Mouse (Mus musculus): ENCODE results near the gene Lrba. TPM values are rescaled to one million over a fixed set of nuclear protein-coding genes. Genes with fewer than 3 reads are reported as not detected.

The Lrba gene
- total RNA-seq, 2 experiments from 2014 or later: 19.5 to 21.2 TPM

GRCm38 (mm10) chr3:86461582-86461981 is 237.1 kb downstream of the Lrba start:
- DNase-seq: no peak
- intact Hi-C loops (cut with DNase I): no loop called here

GRCm38 (mm10) chr3:86489992-86490391 is 265.5 kb downstream of the Lrba start:
- intact Hi-C loops (cut with DNase I): no loop called here
- DNase-seq: no peak

- no peak for DNase-seq
- intact Hi-C loops (cut with DNase I): no loop called here
These were observed 276.1 kb downstream of the Lrba start for GRCm38 (mm10) chr3:86500586-86500985.

GRCm38 (mm10) chr3:86518506-86519109 is 294.1 kb downstream of the Lrba start:
- no peak for DNase-seq
- intact Hi-C loops (cut with DNase I): no loop called here

- no peak for DNase-seq
- intact Hi-C loops (cut with DNase I): no loop called here
These were observed 298.5 kb downstream of the Lrba start for GRCm38 (mm10) chr3:86522880-86523505.

GRCm38 (mm10) chr3:86531531-86532269 is 307.2 kb downstream of the Lrba start:
- intact Hi-C loops (cut with DNase I): no loop called here
- DNase-seq: no peak

- no peak for DNase-seq
- intact Hi-C loops (cut with DNase I): no loop called here
These were observed 312.3 kb downstream of the Lrba start for GRCm38 (mm10) chr3:86536751-86537150.

- no peak for DNase-seq
These were observed 314.4 kb downstream of the Lrba start for GRCm38 (mm10) chr3:86538645-86539554.

GRCm38 (mm10) chr3:86539555-86540168 is 315.2 kb downstream of the Lrba start:
- DNase-seq: no peak
- intact Hi-C loops (cut with DNase I): no loop called here

More at GRCm38 (mm10) chr3:86538645-86539554, 314.4 kb downstream of the Lrba start:
- intact Hi-C loops (cut with DNase I): no loop called here

GRCm38 (mm10) chr3:86541074-86541614 is 316.7 kb downstream of the Lrba start:
- no peak for DNase-seq
- intact Hi-C loops (cut with DNase I): no loop called here

- no peak for DNase-seq
- intact Hi-C loops (cut with DNase I): no loop called here
These were observed 317.4 kb downstream of the Lrba start for GRCm38 (mm10) chr3:86541863-86542397.

- intact Hi-C loops (cut with DNase I): loop anchor here (5.0 kb wide), 1 partner anchor 218 kb away; no protein-coding TSS in a partner anchor
- DNase-seq: no peak
These were observed 320.3 kb downstream of the Lrba start for GRCm38 (mm10) chr3:86544785-86545184.

- DNase-seq: no peak
- intact Hi-C loops (cut with DNase I): loop anchor here (5.0 kb wide), 1 partner anchor 216 kb away; no protein-coding TSS in a partner anchor
These were observed 321.5 kb downstream of the Lrba start for GRCm38 (mm10) chr3:86545945-86546344.

GRCm38 (mm10) chr3:86546471-86547250 is 322.2 kb downstream of the Lrba start:
- intact Hi-C loops (cut with DNase I): loop anchor here (5.0 kb wide), 1 partner anchor 216 kb away; no protein-coding TSS in a partner anchor
- DNase-seq: peak; percentile 24 to 46

GRCm38 (mm10) chr3:86547251-86547791 is 322.8 kb downstream of the Lrba start:
- no peak for DNase-seq
- intact Hi-C loops (cut with DNase I): loop anchor here (5.0 kb wide), 1 partner anchor 215 kb away; no protein-coding TSS in a partner anchor

GRCm38 (mm10) chr3:86548091-86549015 is 323.9 kb downstream of the Lrba start, which contains the start of gene Mab21l2:
Mab21l2 (minus strand) TSS chr3:86548629.
- intact Hi-C loops (cut with DNase I): loop anchor here (5.0 kb wide), 1 partner anchor 214 kb away; no protein-coding TSS in a partner anchor
- no peak for DNase-seq
